Mouse (Mus musculus) testis, adult 2 months (tissue): ENCODE results near the gene Tas2r134.

Source experiments
- CTCF ChIP-seq: fragments of 200-500 bp; IDR thresholded peaks from 2 replicates; pipeline ENCODE4 v1.5.1; 2012; ENCODE audit warnings: low read depth, mild to moderate bottlenecking, inconsistent platforms, low read length, moderate library complexity; ENCODE audit not compliant: control insufficient read depth, insufficient read depth, insufficient replicate concordance
- POLR2A ChIP-seq: fragments of 200-500 bp; IDR thresholded peaks from 2 replicates; pipeline ENCODE4 v1.6.1; 2012; ENCODE audit warnings: low read depth, mild to moderate bottlenecking, inconsistent platforms, low read length, moderate library complexity; ENCODE audit not compliant: control insufficient read depth

- no peak for TF ChIP-seq POLR2A
- no peak for TF ChIP-seq CTCF
Observed at GRCm38 (mm10) chr2:51610305-51610704, 17.0 kb upstream of the Tas2r134 start.
